Mouse (Mus musculus): ENCODE measurements around the gene Enpp5. TPM values are rescaled to one million over a fixed set of nuclear protein-coding genes. Genes with fewer than 3 reads are reported as not detected.
A peak's percentile ranks its signal among the peaks of the same experiment; 100 is the strongest.

Gene Enpp5
- 88.6 and 102 TPM in 2 replicates for polyA plus RNA-seq (2014; fragmentation: Nextera tagmentation; extraction: Ambion mirVana)

GRCm38 (mm10) chr17:44078631-44079350 lies at the start of gene Enpp5:
Gene Enpp5 (plus strand): TSS chr17:44078813.
- peak within 1 kb of the TSS; percentile 66 for H3K4me3 ChIP-seq (replicated peaks; ENCODE audit: low read length)
- H3K9ac ChIP-seq, result peak within 1 kb of the TSS; percentile 83
- H3K27me3 ChIP-seq (ENCODE audit: control insufficient read depth, insufficient read depth, low read length), result no peaks in the 10 kb centered on the region
- peaks cover 25% of the 10 kb centered on the region for H3K4me1 ChIP-seq (replicated peaks; ENCODE audit: control insufficient read depth, insufficient read depth, low read length)
- DNase-seq (ENCODE audit: low spot score) (peak; percentile 90), ATAC-seq (ENCODE audit: low FRiP score) (peak; percentile 99)
- peak within 1 kb of the TSS; percentile 64 for H3K4me2 ChIP-seq (replicated peaks)
- WGBS, result under 1% methylated on average over 31 of the region's 31 CpGs
- H3K27ac ChIP-seq, result peak within 1 kb of the TSS; percentile 91
- no peaks in the 10 kb centered on the region for H3K9me3 ChIP-seq (ENCODE audit: control insufficient read depth, low read length)
- peaks cover 31% of the 10 kb centered on the region for H3K36me3 ChIP-seq (replicated peaks; ENCODE audit: control insufficient read depth, insufficient read depth)

DNA sequence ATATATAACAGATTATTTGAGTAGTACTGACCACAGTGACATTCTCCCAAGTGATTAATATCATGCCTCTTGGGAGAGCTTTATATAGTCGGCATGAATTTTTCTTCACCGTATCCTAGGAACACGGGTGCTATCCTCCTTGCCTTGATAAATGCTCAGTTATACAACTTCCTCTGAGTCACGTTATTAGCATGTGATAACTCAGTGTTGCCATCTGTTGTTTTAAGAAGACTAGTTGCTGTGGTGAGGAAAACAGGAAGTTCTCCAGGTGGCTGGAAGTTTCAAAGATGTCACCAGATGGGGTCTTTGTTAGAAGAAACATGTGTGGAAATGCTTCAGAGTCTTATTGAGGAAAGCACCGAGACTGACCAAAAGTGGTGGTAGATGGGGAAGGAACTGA lies 49.0 kb upstream of the Enpp5 start:
- H3K9ac ChIP-seq, result no peak overlapping the region
- no peaks in the 10 kb centered on the region for H3K9me3 ChIP-seq (ENCODE audit: control insufficient read depth, low read length)
- DNase-seq (ENCODE audit: low spot score), result no peak
- WGBS, result 67% methylated on average over 5 of the region's 5 CpGs
- ATAC-seq (ENCODE audit: low FRiP score), result no peak
- H3K4me2 ChIP-seq (replicated peaks), result no peak overlapping the region
- H3K36me3 ChIP-seq (replicated peaks; ENCODE audit: control insufficient read depth, insufficient read depth), result no peaks in the 10 kb centered on the region
- H3K27me3 ChIP-seq (ENCODE audit: control insufficient read depth, insufficient read depth, low read length), result no peaks in the 10 kb centered on the region
- H3K27ac ChIP-seq, result no peak overlapping the region
- no peak overlapping the region for H3K4me3 ChIP-seq (replicated peaks; ENCODE audit: low read length)
- H3K4me1 ChIP-seq (replicated peaks; ENCODE audit: control insufficient read depth, insufficient read depth, low read length), result peaks cover 13% of the 10 kb centered on the region

DNA sequence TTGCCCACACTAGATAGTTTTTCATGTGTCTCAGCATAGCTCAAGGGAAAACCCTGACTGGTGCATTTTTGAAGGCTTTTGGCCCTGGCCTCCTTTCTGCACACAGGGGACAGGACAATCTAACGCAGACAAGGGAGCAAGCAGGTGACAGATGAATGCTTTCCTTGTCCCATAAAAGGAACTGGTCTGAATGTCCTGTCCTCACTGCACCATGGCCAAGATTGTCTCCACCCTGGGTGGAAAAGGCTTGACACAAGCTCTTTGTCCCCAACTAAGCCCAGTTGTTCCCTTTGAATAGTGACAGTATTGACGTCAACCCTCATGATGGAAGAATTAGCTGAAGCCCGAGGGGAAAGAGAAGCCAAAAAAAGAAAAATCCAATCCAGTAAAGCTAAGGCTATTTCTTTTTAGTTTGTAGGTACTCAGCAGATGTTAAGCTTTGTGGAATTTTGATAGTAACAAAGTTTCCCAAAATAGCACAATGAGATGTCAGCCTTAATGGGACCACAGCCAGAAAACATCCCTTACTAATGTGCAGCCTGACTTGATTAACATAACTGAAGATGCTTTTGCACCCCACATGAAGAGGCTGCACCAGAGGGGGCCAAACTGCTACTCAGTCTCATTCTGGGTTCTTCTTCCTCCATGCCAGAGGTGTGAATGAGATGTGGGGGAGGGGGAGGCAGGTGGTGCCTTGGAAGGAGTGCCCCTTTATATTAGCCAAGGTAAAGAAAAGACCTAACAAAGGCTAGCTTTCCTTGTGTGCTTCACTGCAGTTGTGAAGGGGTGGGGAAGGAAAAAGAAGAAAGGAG lies 47.6 kb upstream of the Enpp5 start:
- DNase-seq (ENCODE audit: low spot score) (no peak), ATAC-seq (ENCODE audit: low FRiP score) (no peak)
- Histone ChIP-seq H3K4me1 (replicated peaks; ENCODE audit: control insufficient read depth, insufficient read depth, low read length) (peaks cover 7% of the 10 kb centered on the region), H3K4me3 (replicated peaks; ENCODE audit: low read length) (no peak overlapping the region), H3K36me3 (replicated peaks; ENCODE audit: control insufficient read depth, insufficient read depth) (no peaks in the 10 kb centered on the region), H3K9me3 (ENCODE audit: control insufficient read depth, low read length) (no peaks in the 10 kb centered on the region), H3K27ac (no peak overlapping the region), H3K27me3 (ENCODE audit: control insufficient read depth, insufficient read depth, low read length) (no peaks in the 10 kb centered on the region), H3K4me2 (replicated peaks) (no peak overlapping the region), H3K9ac (no peak overlapping the region)
- WGBS, result 29% methylated on average over 3 of the region's 3 CpGs

GRCm38 (mm10) chr17:44035005-44035404 lies 43.6 kb upstream of the Enpp5 start:
- H3K27me3 ChIP-seq (ENCODE audit: control insufficient read depth, insufficient read depth, low read length), result no peaks in the 10 kb centered on the region
- no peak overlapping the region for H3K4me3 ChIP-seq (replicated peaks; ENCODE audit: low read length)
- no peak overlapping the region for H3K27ac ChIP-seq
- 94% methylated on average over 1 of the region's 1 CpGs for WGBS
- ATAC-seq (ENCODE audit: low FRiP score) (no peak), DNase-seq (ENCODE audit: low spot score) (no peak)
- H3K9me3 ChIP-seq (ENCODE audit: control insufficient read depth, low read length), result no peaks in the 10 kb centered on the region
- no peaks in the 10 kb centered on the region for H3K36me3 ChIP-seq (replicated peaks; ENCODE audit: control insufficient read depth, insufficient read depth)
- no peak overlapping the region for H3K9ac ChIP-seq
- no peak overlapping the region for H3K4me2 ChIP-seq (replicated peaks)
- no peaks in the 10 kb centered on the region for H3K4me1 ChIP-seq (replicated peaks; ENCODE audit: control insufficient read depth, insufficient read depth, low read length)

- Histone ChIP-seq H3K27ac (no peak overlapping the region), H3K4me3 (replicated peaks; ENCODE audit: low read length) (no peak overlapping the region), H3K36me3 (replicated peaks; ENCODE audit: control insufficient read depth, insufficient read depth) (no peaks in the 10 kb centered on the region), H3K27me3 (ENCODE audit: control insufficient read depth, insufficient read depth, low read length) (no peaks in the 10 kb centered on the region), H3K9me3 (ENCODE audit: control insufficient read depth, low read length) (no peaks in the 10 kb centered on the region), H3K9ac (no peak overlapping the region), H3K4me2 (replicated peaks) (no peak overlapping the region), H3K4me1 (replicated peaks; ENCODE audit: control insufficient read depth, insufficient read depth, low read length) (no peaks in the 10 kb centered on the region)
- ATAC-seq (ENCODE audit: low FRiP score) (peak; percentile 51; the same call in 1 of the 2 replicates), DNase-seq (ENCODE audit: low spot score) (peak; percentile 82)
- WGBS, result 59% methylated on average over 9 of the region's 9 CpGs
These were observed 40.0 kb upstream of the Enpp5 start for GRCm38 (mm10) chr17:44038656-44039055.

- Histone ChIP-seq H3K27me3 (ENCODE audit: control insufficient read depth, insufficient read depth, low read length) (no peaks in the 10 kb centered on the region), H3K4me2 (replicated peaks) (no peak overlapping the region), H3K27ac (no peak overlapping the region), H3K36me3 (replicated peaks; ENCODE audit: control insufficient read depth, insufficient read depth) (no peaks in the 10 kb centered on the region), H3K4me3 (replicated peaks; ENCODE audit: low read length) (no peak overlapping the region), H3K4me1 (replicated peaks; ENCODE audit: control insufficient read depth, insufficient read depth, low read length) (no peaks in the 10 kb centered on the region), H3K9me3 (ENCODE audit: control insufficient read depth, low read length) (no peaks in the 10 kb centered on the region), H3K9ac (no peak overlapping the region)
- WGBS, result 89% methylated on average over 2 of the region's 2 CpGs
- DNase-seq (ENCODE audit: low spot score), result no peak
- ATAC-seq (ENCODE audit: low FRiP score), result no peak
These were observed 38.2 kb upstream of the Enpp5 start for GRCm38 (mm10) chr17:44040449-44040848.

GRCm38 (mm10) chr17:44042301-44042700 lies 36.3 kb upstream of the Enpp5 start:
- no peak overlapping the region for H3K4me3 ChIP-seq (replicated peaks; ENCODE audit: low read length)
- H3K27me3 ChIP-seq (ENCODE audit: control insufficient read depth, insufficient read depth, low read length), result no peaks in the 10 kb centered on the region
- no peaks in the 10 kb centered on the region for H3K36me3 ChIP-seq (replicated peaks; ENCODE audit: control insufficient read depth, insufficient read depth)
- H3K4me2 ChIP-seq (replicated peaks), result no peak overlapping the region
- no peaks in the 10 kb centered on the region for H3K4me1 ChIP-seq (replicated peaks; ENCODE audit: control insufficient read depth, insufficient read depth, low read length)
- no peaks in the 10 kb centered on the region for H3K9me3 ChIP-seq (ENCODE audit: control insufficient read depth, low read length)
- WGBS, result 86% methylated on average over 2 of the region's 2 CpGs
- no peak overlapping the region for H3K9ac ChIP-seq
- no peak for DNase-seq (ENCODE audit: low spot score)
- ATAC-seq (ENCODE audit: low FRiP score), result no peak
- no peak overlapping the region for H3K27ac ChIP-seq

DNA sequence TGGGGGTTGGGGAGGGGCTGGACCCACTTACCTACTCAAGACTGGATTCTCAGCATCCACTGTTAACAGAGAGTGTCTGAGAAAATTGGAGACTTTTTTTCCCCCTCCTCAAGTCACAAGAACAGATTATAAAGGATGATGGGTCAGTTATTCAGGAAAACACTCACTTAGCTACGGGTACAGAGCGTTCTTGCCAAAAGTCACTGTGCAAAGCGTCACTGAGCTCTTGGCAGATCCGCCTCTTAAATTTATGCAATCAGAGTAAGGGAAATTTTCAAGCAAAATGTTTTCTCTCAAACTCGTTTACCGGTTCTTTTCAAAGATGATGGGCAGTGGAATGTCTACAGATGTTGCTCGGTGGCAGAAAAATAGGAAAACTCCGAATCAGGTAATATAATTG lies 35.8 kb upstream of the Enpp5 start:
- Histone ChIP-seq H3K27me3 (ENCODE audit: control insufficient read depth, insufficient read depth, low read length) (no peaks in the 10 kb centered on the region), H3K4me1 (replicated peaks; ENCODE audit: control insufficient read depth, insufficient read depth, low read length) (no peaks in the 10 kb centered on the region), H3K4me3 (replicated peaks; ENCODE audit: low read length) (no peak overlapping the region), H3K36me3 (replicated peaks; ENCODE audit: control insufficient read depth, insufficient read depth) (no peaks in the 10 kb centered on the region), H3K9ac (no peak overlapping the region), H3K27ac (no peak overlapping the region), H3K4me2 (replicated peaks) (no peak overlapping the region), H3K9me3 (ENCODE audit: control insufficient read depth, low read length) (no peaks in the 10 kb centered on the region)
- no peak for ATAC-seq (ENCODE audit: low FRiP score)
- WGBS, result 91% methylated on average over 8 of the region's 8 CpGs
- no peak for DNase-seq (ENCODE audit: low spot score)

- Histone ChIP-seq H3K4me2 (replicated peaks) (no peak overlapping the region), H3K4me1 (replicated peaks; ENCODE audit: control insufficient read depth, insufficient read depth, low read length) (no peaks in the 10 kb centered on the region), H3K9me3 (ENCODE audit: control insufficient read depth, low read length) (no peaks in the 10 kb centered on the region), H3K36me3 (replicated peaks; ENCODE audit: control insufficient read depth, insufficient read depth) (no peaks in the 10 kb centered on the region), H3K4me3 (replicated peaks; ENCODE audit: low read length) (no peak overlapping the region), H3K27ac (no peak overlapping the region), H3K27me3 (ENCODE audit: control insufficient read depth, insufficient read depth, low read length) (no peaks in the 10 kb centered on the region), H3K9ac (no peak overlapping the region)
- DNase-seq (ENCODE audit: low spot score), result no peak
- no peak for ATAC-seq (ENCODE audit: low FRiP score)
- WGBS, result 84% methylated on average over 4 of the region's 4 CpGs
These were observed 25.2 kb upstream of the Enpp5 start for GRCm38 (mm10) chr17:44053427-44053826.
